Mouse (Mus musculus): ENCODE data around the gene Hba-x.

Gene Hba-x

GRCm38 (mm10) chr11:32276347-32276746 lies at the start of gene Hba-x:
TSS of gene Hba-x (plus strand) at chr11:32276400.
- no peak for DNase-seq (ENCODE audit: low spot score in 2 of 2)

GRCm38 (mm10) chr11:32227041-32227440 lies 49.2 kb upstream of the Hba-x start:
- no peak for DNase-seq (ENCODE audit: low spot score in 2 of 2)

- no peak for DNase-seq (ENCODE audit: low spot score in 2 of 2)
These were observed 48.6 kb upstream of the Hba-x start for GRCm38 (mm10) chr11:32227555-32227954.

- DNase-seq (ENCODE audit: low spot score in 2 of 2), result no peak
These were observed 47.8 kb upstream of the Hba-x start for GRCm38 (mm10) chr11:32228292-32228845.

GRCm38 (mm10) chr11:32230220-32230619 lies 46.0 kb upstream of the Hba-x start:
- DNase-seq (ENCODE audit: low spot score in 2 of 2), result no peak

- DNase-seq (ENCODE audit: low spot score in 2 of 2), result no peak
These were observed 45.1 kb upstream of the Hba-x start for GRCm38 (mm10) chr11:32231125-32231524.

GRCm38 (mm10) chr11:32232848-32233247 lies 43.4 kb upstream of the Hba-x start:
- no peak for DNase-seq (ENCODE audit: low spot score in 2 of 2)

GRCm38 (mm10) chr11:32233895-32234294 lies 42.3 kb upstream of the Hba-x start:
- DNase-seq (ENCODE audit: low spot score in 2 of 2), result no peak

GRCm38 (mm10) chr11:32234816-32235485 lies 41.2 kb upstream of the Hba-x start:
- no peak for DNase-seq (ENCODE audit: low spot score in 2 of 2)

- DNase-seq (ENCODE audit: low spot score in 2 of 2), result no peak
These were observed 40.6 kb upstream of the Hba-x start for GRCm38 (mm10) chr11:32235646-32236045.

GRCm38 (mm10) chr11:32236132-32236531 lies 40.1 kb upstream of the Hba-x start:
- DNase-seq (ENCODE audit: low spot score in 2 of 2), result no peak

GRCm38 (mm10) chr11:32236712-32237410 lies 39.3 kb upstream of the Hba-x start:
- peak in 1 of 2 experiments; percentile 40 for DNase-seq (ENCODE audit: low spot score in 2 of 2)

GRCm38 (mm10) chr11:32237411-32237795 lies 38.8 kb upstream of the Hba-x start:
- DNase-seq (ENCODE audit: low spot score in 2 of 2), result no peak

GRCm38 (mm10) chr11:32238093-32238860 lies 37.9 kb upstream of the Hba-x start:
- peak; percentile 49 to 75 for DNase-seq (ENCODE audit: low spot score in 2 of 2)

GRCm38 (mm10) chr11:32241391-32241790 lies 34.8 kb upstream of the Hba-x start:
- DNase-seq (ENCODE audit: low spot score in 2 of 2), result no peak

- DNase-seq (ENCODE audit: low spot score in 2 of 2), result no peak
These were observed 34.0 kb upstream of the Hba-x start for GRCm38 (mm10) chr11:32242209-32242608.

- DNase-seq (ENCODE audit: low spot score in 2 of 2), result no peak
These were observed 32.8 kb upstream of the Hba-x start for GRCm38 (mm10) chr11:32243205-32243955.

GRCm38 (mm10) chr11:32244064-32244463 lies 32.1 kb upstream of the Hba-x start:
- no peak for DNase-seq (ENCODE audit: low spot score in 2 of 2)

GRCm38 (mm10) chr11:32244617-32245016 lies 31.6 kb upstream of the Hba-x start:
- no peak for DNase-seq (ENCODE audit: low spot score in 2 of 2)

- no peak for DNase-seq (ENCODE audit: low spot score in 2 of 2)
These were observed 30.6 kb upstream of the Hba-x start for GRCm38 (mm10) chr11:32245614-32246013.

GRCm38 (mm10) chr11:32247068-32247467 lies 29.1 kb upstream of the Hba-x start:
- DNase-seq (ENCODE audit: low spot score in 2 of 2), result no peak

- DNase-seq (ENCODE audit: low spot score in 2 of 2), result no peak
These were observed 27.9 kb upstream of the Hba-x start for GRCm38 (mm10) chr11:32248350-32248749.

Data from thymus, postnatal 10 days (tissue).